Mouse (Mus musculus): ENCODE results near the gene Washc4. TPM values are rescaled to one million over a fixed set of nuclear protein-coding genes. Genes with fewer than 3 reads are reported as not detected.

Gene Washc4
- polyA plus RNA-seq, 1 experiment from 2014 or later, result 36.5 TPM

DNA sequence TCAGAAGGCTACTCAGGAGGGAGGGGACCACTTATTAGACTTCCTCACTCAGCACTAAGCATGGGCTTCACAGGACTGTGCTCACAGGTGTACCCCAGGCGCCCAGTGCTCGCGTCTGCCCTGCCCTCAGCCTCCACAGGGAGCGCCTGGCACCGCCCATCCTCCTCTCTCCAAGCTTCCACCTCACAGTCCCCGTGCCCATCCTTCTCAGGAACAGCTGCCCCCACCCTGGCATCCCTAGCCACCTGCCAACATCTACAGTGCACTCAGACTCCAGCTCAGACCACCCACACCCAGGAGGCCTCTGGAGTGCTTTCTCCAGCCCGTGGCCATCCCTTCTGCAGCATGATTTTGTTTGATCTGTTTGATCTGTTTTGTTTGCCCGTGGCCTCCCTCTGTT, 80.5 kb downstream of the Washc4 start:
- Histone ChIP-seq H3K9ac (ENCODE audit: low read length) (no peak overlapping the region), H3K4me2 (ENCODE audit: low read depth, low read length, severe bottlenecking) (no peak overlapping the region), H3K27ac (ENCODE audit: low read depth, low read length) (no peak overlapping the region), H3K4me3 (ENCODE audit: low read depth, low read length) (no peak overlapping the region), H3K4me1 (replicated peaks; ENCODE audit: control insufficient read depth, insufficient read depth, low read length) (no peaks in the 10 kb centered on the region), H3K36me3 (ENCODE audit: control insufficient read depth, insufficient read depth, low read length) (no peaks in the 10 kb centered on the region; the same call in 1 of the 2 replicates), H3K27me3 (ENCODE audit: control insufficient read depth, insufficient read depth, low read length) (no peaks in the 10 kb centered on the region), H3K9me3 (ENCODE audit: control insufficient read depth, low read length) (no peaks in the 10 kb centered on the region)
- ATAC-seq (replicated peaks; ENCODE audit: low FRiP score), result no peak
- DNase-seq (ENCODE audit: low spot score), result no peak
- WGBS, result 86% methylated on average over 8 of the region's 8 CpGs

DNA sequence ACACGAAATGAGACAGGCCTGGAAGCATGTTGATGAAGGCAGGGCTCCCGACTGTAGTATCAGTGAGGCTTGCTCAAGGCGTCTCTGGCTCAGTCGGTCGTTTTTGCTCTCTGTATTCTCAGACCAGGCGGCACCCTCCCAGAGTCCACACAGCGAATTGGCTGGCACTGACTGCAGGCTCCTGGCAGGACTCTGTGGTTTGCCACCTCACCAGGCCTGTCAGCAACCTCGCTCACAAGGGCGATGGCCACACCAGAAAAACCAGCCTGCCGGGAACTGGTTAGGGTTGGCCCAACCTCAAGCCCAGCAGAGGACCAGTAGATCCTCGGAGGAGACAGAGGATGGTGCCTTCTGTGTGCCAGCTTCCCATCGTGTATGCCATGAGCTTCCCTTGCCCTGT, 81.3 kb downstream of the Washc4 start:
- Histone ChIP-seq H3K9me3 (ENCODE audit: control insufficient read depth, low read length) (no peaks in the 10 kb centered on the region), H3K27ac (ENCODE audit: low read depth, low read length) (no peak overlapping the region), H3K36me3 (ENCODE audit: control insufficient read depth, insufficient read depth, low read length) (no peaks in the 10 kb centered on the region; the same call in 1 of the 2 replicates), H3K27me3 (ENCODE audit: control insufficient read depth, insufficient read depth, low read length) (no peaks in the 10 kb centered on the region), H3K4me2 (ENCODE audit: low read depth, low read length, severe bottlenecking) (no peak overlapping the region), H3K4me3 (ENCODE audit: low read depth, low read length) (no peak overlapping the region), H3K4me1 (replicated peaks; ENCODE audit: control insufficient read depth, insufficient read depth, low read length) (no peaks in the 10 kb centered on the region), H3K9ac (ENCODE audit: low read length) (no peak overlapping the region)
- DNase-seq (ENCODE audit: low spot score) (no peak), ATAC-seq (replicated peaks; ENCODE audit: low FRiP score) (no peak)
- 94% methylated on average over 12 of the region's 12 CpGs for WGBS

DNA sequence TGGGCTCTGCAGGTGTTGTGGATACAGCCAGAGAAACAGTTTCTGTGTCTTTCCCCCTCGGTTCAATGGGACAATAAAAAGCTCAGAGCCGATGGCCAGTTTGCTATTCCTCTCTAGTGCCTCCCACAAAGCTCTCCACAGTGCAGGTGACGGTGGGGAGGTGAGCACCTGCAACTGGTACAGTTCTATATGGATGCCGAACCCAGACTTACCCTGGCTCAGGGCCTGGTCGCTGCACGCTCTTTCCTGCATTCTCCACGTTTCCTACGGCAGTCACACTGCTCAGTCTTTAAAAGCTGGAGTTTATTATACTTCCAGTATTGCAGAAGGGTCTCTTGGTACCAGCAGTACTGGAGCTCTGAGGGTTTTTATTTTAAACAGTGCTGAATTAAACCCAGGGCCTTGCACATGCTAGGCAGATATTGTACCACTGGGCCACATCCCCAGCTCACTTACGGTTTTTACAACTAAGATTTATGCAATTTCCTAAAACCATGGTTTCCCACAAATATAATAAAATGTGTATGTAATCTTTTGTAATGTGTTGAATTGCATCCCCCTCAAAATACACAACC, 83.6 kb downstream of the Washc4 start:
- no peak overlapping the region for H3K27ac ChIP-seq (ENCODE audit: low read depth, low read length)
- H3K4me3 ChIP-seq (ENCODE audit: low read depth, low read length), result no peak overlapping the region
- H3K4me2 ChIP-seq (ENCODE audit: low read depth, low read length, severe bottlenecking), result no peak overlapping the region
- H3K4me1 ChIP-seq (replicated peaks; ENCODE audit: control insufficient read depth, insufficient read depth, low read length), result no peaks in the 10 kb centered on the region
- no peak overlapping the region for H3K9ac ChIP-seq (ENCODE audit: low read length)
- no peak for ATAC-seq (replicated peaks; ENCODE audit: low FRiP score)
- no peaks in the 10 kb centered on the region; the same call in 1 of the 2 replicates for H3K36me3 ChIP-seq (ENCODE audit: control insufficient read depth, insufficient read depth, low read length)
- DNase-seq (ENCODE audit: low spot score), result no peak
- 96% methylated on average over 9 of the region's 9 CpGs for WGBS
- no peaks in the 10 kb centered on the region for H3K9me3 ChIP-seq (ENCODE audit: control insufficient read depth, low read length)
- H3K27me3 ChIP-seq (ENCODE audit: control insufficient read depth, insufficient read depth, low read length), result no peaks in the 10 kb centered on the region

DNA sequence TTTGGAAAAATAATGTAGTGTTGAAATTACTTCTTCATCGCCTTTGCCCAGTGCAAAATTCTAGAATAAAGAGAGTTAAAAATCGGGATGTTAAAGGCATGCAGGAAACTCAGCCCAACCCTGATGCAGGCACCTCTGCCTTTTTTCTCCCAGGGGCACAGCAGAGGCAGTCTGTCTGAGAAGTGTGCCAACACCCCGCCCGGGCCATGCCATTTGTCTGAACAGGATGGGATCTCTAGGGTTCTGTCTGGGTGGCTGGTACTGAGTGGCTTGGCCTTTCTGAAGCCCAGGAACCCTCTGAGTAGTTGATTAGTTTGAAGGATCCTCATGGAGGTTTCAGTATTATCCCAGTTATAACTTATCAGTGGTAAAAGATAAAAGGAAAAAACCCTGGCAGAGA, 84.7 kb downstream of the Washc4 start:
- H3K27me3 ChIP-seq (ENCODE audit: control insufficient read depth, insufficient read depth, low read length), result no peaks in the 10 kb centered on the region
- ATAC-seq (replicated peaks; ENCODE audit: low FRiP score) (no peak), DNase-seq (ENCODE audit: low spot score) (no peak)
- H3K4me1 ChIP-seq (replicated peaks; ENCODE audit: control insufficient read depth, insufficient read depth, low read length), result no peaks in the 10 kb centered on the region
- H3K36me3 ChIP-seq (ENCODE audit: control insufficient read depth, insufficient read depth, low read length), result no peaks in the 10 kb centered on the region; the same call in 1 of the 2 replicates
- H3K9ac ChIP-seq (ENCODE audit: low read length), result no peak overlapping the region
- H3K27ac ChIP-seq (ENCODE audit: low read depth, low read length), result no peak overlapping the region
- H3K4me2 ChIP-seq (ENCODE audit: low read depth, low read length, severe bottlenecking), result no peak overlapping the region
- 93% methylated on average over 4 of the region's 4 CpGs for WGBS
- H3K9me3 ChIP-seq (ENCODE audit: control insufficient read depth, low read length), result no peaks in the 10 kb centered on the region
- H3K4me3 ChIP-seq (ENCODE audit: low read depth, low read length), result no peak overlapping the region

DNA sequence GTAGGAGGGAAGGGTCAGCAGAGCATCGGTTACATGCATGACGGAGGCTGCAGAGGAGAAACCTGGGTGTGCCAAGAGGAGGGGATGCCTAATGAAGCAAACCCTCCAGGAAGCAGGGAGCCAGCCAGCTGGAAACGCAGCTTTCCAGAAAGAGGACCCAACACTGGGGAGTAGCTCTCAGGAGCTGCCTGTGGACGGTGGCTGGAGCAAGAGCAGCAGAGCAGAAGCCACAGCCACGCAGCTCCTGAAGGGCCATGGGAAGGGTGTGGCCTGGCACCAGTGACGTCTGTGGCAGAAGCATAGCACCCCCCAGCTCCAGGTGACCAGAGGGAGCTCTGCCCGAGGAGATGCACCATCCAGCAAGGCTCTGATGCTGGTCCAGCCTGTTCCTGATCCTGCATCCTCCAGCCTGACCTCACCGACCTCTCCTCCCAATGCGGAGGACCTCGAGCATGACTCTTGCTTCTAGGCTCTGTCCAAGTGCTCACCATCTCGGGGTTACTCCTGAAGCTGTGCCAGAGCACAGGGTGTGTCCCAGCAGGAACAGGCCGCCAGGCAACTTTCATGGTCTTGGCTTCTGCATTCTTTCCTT, 85.7 kb downstream of the Washc4 start:
- no peaks in the 10 kb centered on the region for H3K27me3 ChIP-seq (ENCODE audit: control insufficient read depth, insufficient read depth, low read length)

DNA sequence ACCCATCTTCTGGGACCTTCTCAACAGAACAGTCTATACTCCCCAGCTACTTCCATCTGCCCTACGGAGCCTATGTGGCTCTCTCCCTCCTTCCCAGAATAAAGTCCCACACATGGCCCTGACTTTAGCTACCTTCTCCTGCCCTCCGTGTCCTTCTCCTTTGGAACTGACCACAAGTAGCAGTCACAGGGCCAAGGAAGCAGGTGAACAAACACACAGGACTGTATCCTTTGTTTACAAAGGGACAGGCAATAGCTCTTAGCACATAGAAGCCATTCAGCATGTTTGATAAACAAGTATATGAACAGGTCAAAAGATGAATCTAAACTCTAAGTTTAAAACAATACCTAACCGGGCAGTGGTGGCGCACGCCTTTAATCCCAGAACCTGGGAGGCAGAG, 86.3 kb downstream of the Washc4 start:
- H3K9me3 ChIP-seq (ENCODE audit: control insufficient read depth, low read length), result no peaks in the 10 kb centered on the region
- H3K36me3 ChIP-seq (ENCODE audit: control insufficient read depth, insufficient read depth, low read length), result no peaks in the 10 kb centered on the region; the same call in 1 of the 2 replicates
- H3K27me3 ChIP-seq (ENCODE audit: control insufficient read depth, insufficient read depth, low read length), result no peaks in the 10 kb centered on the region
- DNase-seq (ENCODE audit: low spot score), result no peak
- no peak for ATAC-seq (replicated peaks; ENCODE audit: low FRiP score)
- 91% methylated on average over 5 of the region's 5 CpGs for WGBS
- no peak overlapping the region for H3K27ac ChIP-seq (ENCODE audit: low read depth, low read length)
- H3K4me2 ChIP-seq (ENCODE audit: low read depth, low read length, severe bottlenecking), result no peak overlapping the region
- H3K4me3 ChIP-seq (ENCODE audit: low read depth, low read length), result no peak overlapping the region
- peaks cover 3% of the 10 kb centered on the region; the same call in 1 of the 2 replicates for H3K4me1 ChIP-seq (replicated peaks; ENCODE audit: control insufficient read depth, insufficient read depth, low read length)
- H3K9ac ChIP-seq (ENCODE audit: low read length), result no peak overlapping the region

More for the DNA sequence above, 85.7 kb downstream of the Washc4 start:
- no peaks in the 10 kb centered on the region; the same call in 1 of the 2 replicates for H3K36me3 ChIP-seq (ENCODE audit: control insufficient read depth, insufficient read depth, low read length)
- H3K9me3 ChIP-seq (ENCODE audit: control insufficient read depth, low read length), result no peaks in the 10 kb centered on the region
- no peak for ATAC-seq (replicated peaks; ENCODE audit: low FRiP score)
- no peak overlapping the region for H3K4me3 ChIP-seq (ENCODE audit: low read depth, low read length)
- no peak overlapping the region for H3K27ac ChIP-seq (ENCODE audit: low read depth, low read length)
- WGBS, result 92% methylated on average over 12 of the region's 12 CpGs
- no peak overlapping the region for H3K9ac ChIP-seq (ENCODE audit: low read length)
- no peak for DNase-seq (ENCODE audit: low spot score)
- no peak overlapping the region for H3K4me2 ChIP-seq (ENCODE audit: low read depth, low read length, severe bottlenecking)
- H3K4me1 ChIP-seq (replicated peaks; ENCODE audit: control insufficient read depth, insufficient read depth, low read length), result no peaks in the 10 kb centered on the region

DNA sequence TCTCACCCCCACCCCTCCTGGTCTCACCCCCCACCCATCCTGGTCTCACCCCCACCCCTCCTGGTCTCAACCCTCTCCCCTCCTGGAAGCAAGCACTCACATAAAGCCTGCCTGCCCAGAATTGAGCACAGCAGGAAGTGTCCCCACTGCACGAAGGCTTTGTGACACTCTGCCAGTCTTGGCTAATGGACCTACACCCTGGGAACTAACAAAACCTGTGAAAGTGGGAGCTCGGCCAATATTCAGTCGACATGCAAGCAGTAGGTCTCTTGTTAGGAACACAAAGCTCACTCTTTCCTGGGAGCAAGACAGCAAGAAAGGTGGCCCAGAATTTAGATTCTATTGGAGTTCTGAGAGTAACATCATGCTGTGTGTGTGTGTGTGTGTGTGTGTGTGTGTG, 87.3 kb downstream of the Washc4 start:
- Histone ChIP-seq H3K27me3 (ENCODE audit: control insufficient read depth, insufficient read depth, low read length) (no peaks in the 10 kb centered on the region), H3K4me3 (ENCODE audit: low read depth, low read length) (no peak overlapping the region), H3K4me2 (ENCODE audit: low read depth, low read length, severe bottlenecking) (no peak overlapping the region), H3K9ac (ENCODE audit: low read length) (no peak overlapping the region), H3K27ac (ENCODE audit: low read depth, low read length) (no peak overlapping the region), H3K36me3 (ENCODE audit: control insufficient read depth, insufficient read depth, low read length) (no peaks in the 10 kb centered on the region; the same call in 1 of the 2 replicates), H3K4me1 (replicated peaks; ENCODE audit: control insufficient read depth, insufficient read depth, low read length) (peaks cover 4% of the 10 kb centered on the region; the same call in 1 of the 2 replicates), H3K9me3 (ENCODE audit: control insufficient read depth, low read length) (no peaks in the 10 kb centered on the region)
- 74% methylated on average over 3 of the region's 3 CpGs for WGBS
- no peak for ATAC-seq (replicated peaks; ENCODE audit: low FRiP score)
- no peak for DNase-seq (ENCODE audit: low spot score)

DNA sequence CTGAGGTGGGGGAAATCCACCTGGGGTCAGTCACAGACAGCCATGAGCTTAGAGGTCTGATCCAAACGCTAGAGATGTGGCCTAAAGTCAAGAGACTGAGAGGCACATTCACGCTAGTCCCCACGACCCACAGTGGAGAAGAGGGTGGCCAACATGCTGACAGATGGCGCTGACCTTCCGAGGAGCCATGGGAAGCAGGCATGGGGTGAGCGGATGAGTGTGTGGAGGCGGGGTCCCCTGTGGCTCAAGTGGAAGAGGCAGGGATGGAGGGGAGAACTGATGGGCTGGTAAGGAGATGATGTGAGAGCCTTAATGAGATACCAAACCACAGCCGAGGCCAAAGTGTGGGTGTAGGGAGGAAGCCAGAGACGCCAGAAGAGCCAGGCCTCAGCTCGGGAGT, 88.2 kb downstream of the Washc4 start:
- Histone ChIP-seq H3K27me3 (ENCODE audit: control insufficient read depth, insufficient read depth, low read length) (no peaks in the 10 kb centered on the region), H3K27ac (ENCODE audit: low read depth, low read length) (no peak overlapping the region), H3K9me3 (ENCODE audit: control insufficient read depth, low read length) (no peaks in the 10 kb centered on the region), H3K4me1 (replicated peaks; ENCODE audit: control insufficient read depth, insufficient read depth, low read length) (peaks cover 4% of the 10 kb centered on the region; the same call in 1 of the 2 replicates), H3K36me3 (ENCODE audit: control insufficient read depth, insufficient read depth, low read length) (no peaks in the 10 kb centered on the region; the same call in 1 of the 2 replicates), H3K9ac (ENCODE audit: low read length) (no peak overlapping the region), H3K4me2 (ENCODE audit: low read depth, low read length, severe bottlenecking) (no peak overlapping the region), H3K4me3 (ENCODE audit: low read depth, low read length) (no peak overlapping the region)
- ATAC-seq (replicated peaks; ENCODE audit: low FRiP score) (no peak), DNase-seq (ENCODE audit: low spot score) (no peak)
- 93% methylated on average over 10 of the region's 10 CpGs for WGBS

Data from forebrain, embryonic 11.5 days (tissue).